20 mouse cellular contexts compared by ENCODE assay signal in the genomic region with DNA sequence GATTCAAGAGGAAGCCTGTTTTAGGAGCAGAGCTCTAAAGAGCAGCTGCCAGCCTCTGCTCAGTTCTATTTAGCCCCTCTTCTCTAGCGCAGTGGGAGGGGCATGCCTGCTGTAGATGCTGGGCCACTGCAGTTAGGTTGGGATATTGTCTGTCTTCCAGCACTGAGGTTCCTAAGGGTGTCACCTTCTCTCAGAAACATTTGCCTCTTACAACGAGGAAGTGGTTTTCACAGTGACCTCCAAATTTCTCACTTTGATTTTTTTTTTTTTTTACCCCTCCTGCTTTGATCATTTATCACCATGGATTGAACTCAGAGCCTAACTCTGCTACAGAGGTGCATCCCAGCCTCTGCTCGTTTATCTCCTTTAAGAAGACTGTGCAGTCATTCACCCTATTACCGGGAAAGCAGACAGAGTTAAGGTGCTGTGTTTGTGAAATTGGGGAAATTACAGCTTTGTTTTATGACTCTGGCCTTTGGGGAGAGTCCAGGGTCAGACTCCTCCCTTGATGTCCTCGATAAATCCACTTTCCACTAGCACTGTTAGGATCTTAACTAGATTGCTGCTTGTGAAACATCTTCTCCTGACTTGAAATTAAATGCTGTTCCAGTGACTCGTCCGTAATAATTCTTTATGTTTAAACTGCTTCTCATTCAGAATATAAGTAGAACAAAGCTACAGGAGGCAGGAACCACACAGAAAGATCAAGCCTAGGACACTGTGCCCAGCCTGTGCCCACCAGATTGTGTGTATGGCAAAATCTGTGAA.
DNase-seq lines count a peak whose midpoint lies in the region; ATAC-seq and TF ChIP-seq lines count a peak whose summit lies in the region.
"Had no signal": no experiment of that assay in that cellular context is flagged by ENCODE, and none has a peak within 500 bp of the region (broad histone marks: within the 10 kb centered on the region; RNA-seq: fewer than 3 reads in every experiment).

No protein-coding gene starts in this region.

- H3K27me3 ChIP-seq in liver, adult 2 months (ENCODE audit: control insufficient read depth, insufficient read depth, low read length): no peaks in the 10 kb centered on the region
- no peaks in the 10 kb centered on the region for H3K27me3 ChIP-seq in liver, embryonic 12.5 days (replicated peaks)
- H3K27me3 ChIP-seq in CH12.LX (replicated peaks): no peaks in the 10 kb centered on the region
- no peaks in the 10 kb centered on the region for H3K27me3 ChIP-seq in forebrain, embryonic 16.5 days (replicated peaks; ENCODE audit: control insufficient read depth, insufficient read depth, low read length)
- H3K27me3 ChIP-seq: heart, embryonic 15.5 days; hindbrain, embryonic 15.5 days; liver, embryonic 13.5 days; lung, embryonic 15.5 days; midbrain, embryonic 12.5 days; stomach, embryonic 15.5 days had no signal

- H3K27ac ChIP-seq in liver, adult 2 months (replicated peaks; ENCODE audit: insufficient read depth, low read depth, low read length): no peak overlapping the region
- H3K27ac ChIP-seq in liver, embryonic 12.5 days: no peak overlapping the region
- H3K27ac ChIP-seq in CH12.LX (ENCODE audit: insufficient read depth, low read depth): no peak overlapping the region
- H3K27ac ChIP-seq in gastrocnemius, adult 2 months: no peak overlapping the region
- no peak overlapping the region for H3K27ac ChIP-seq in forebrain, embryonic 16.5 days (ENCODE audit: low read length)
- H3K27ac ChIP-seq: heart, adult 2 months; heart, embryonic 15.5 days; hindbrain, embryonic 15.5 days; liver, embryonic 13.5 days; lung, embryonic 15.5 days; macrophage; midbrain, embryonic 12.5 days; stomach, embryonic 15.5 days had no signal

- TF ChIP-seq EP300 in CH12.LX (IDR thresholded peaks at IDR 0.05; ENCODE audit: low read length): no peak

- ATAC-seq in liver, embryonic 12.5 days: no peak
- ATAC-seq in forebrain, embryonic 16.5 days: no peak

- H3K4me1 ChIP-seq in liver, adult 2 months (ENCODE audit: control insufficient read depth, insufficient read depth, low read length): peaks cover 5% of the 10 kb centered on the region; the same call in 1 of the 2 replicates
- H3K4me1 ChIP-seq in liver, embryonic 12.5 days: peaks cover 11% of the 10 kb centered on the region; the same call in 1 of the 2 replicates
- peaks cover 22 to 48% of the 10 kb centered on the region in 2 experiments for H3K4me1 ChIP-seq in CH12.LX (ENCODE audit: control insufficient read depth in 1 of 2, insufficient read depth in 2 of 2)
- H3K4me1 ChIP-seq in forebrain, embryonic 16.5 days (replicated peaks; ENCODE audit: control insufficient read depth, insufficient read depth, low read length): peaks cover 13% of the 10 kb centered on the region
- H3K4me1 ChIP-seq: liver, embryonic 13.5 days; midbrain, embryonic 12.5 days had no signal

- H3K4me3 ChIP-seq in liver, adult 2 months (ENCODE audit: insufficient read depth, low read depth, low read length): no peak overlapping the region
- H3K4me3 ChIP-seq in liver, embryonic 12.5 days: no peak overlapping the region
- no peak overlapping the region for H3K4me3 ChIP-seq in CH12.LX (replicated peaks in 1 of 3; ENCODE audit: low read depth in 2 of 3, low read length in 2 of 3, poor library complexity in 1 of 3)
- no peak overlapping the region for H3K4me3 ChIP-seq in gastrocnemius, adult 2 months
- no peak overlapping the region for H3K4me3 ChIP-seq in forebrain, embryonic 16.5 days (replicated peaks; ENCODE audit: low read length)
- H3K4me3 ChIP-seq: heart, adult 2 months; heart, embryonic 15.5 days; hindbrain, embryonic 15.5 days; liver, embryonic 13.5 days; lung, embryonic 15.5 days; midbrain, embryonic 12.5 days; stomach, embryonic 15.5 days had no signal

- intact Hi-C loops in gastrocnemius, adult 2 months (cut with DNase I): loop anchor here (5.0 kb wide), 1 partner anchor 57 kb away; no protein-coding TSS in a partner anchor

- H3K79me2 ChIP-seq in liver, adult 2 months (ENCODE audit: control insufficient read depth, insufficient read depth, low read length): peaks cover 27% of the 10 kb centered on the region
- H3K79me2 ChIP-seq in CH12.LX (replicated peaks; ENCODE audit: control insufficient read depth, extremely low read depth, insufficient read depth, poor library complexity, severe bottlenecking): no peaks in the 10 kb centered on the region

- no peak for TF ChIP-seq POLR2A in liver, adult 2 months (IDR thresholded peaks at IDR 0.05; ENCODE audit: extremely low read depth, insufficient read depth, low read length)
- TF ChIP-seq POLR2A in CH12.LX (IDR thresholded peaks at IDR 0.05; ENCODE audit: low read depth, low read length): no peak

- no peak for TF ChIP-seq CTCF in liver, adult 2 months (IDR thresholded peaks at IDR 0.05; ENCODE audit: low read depth, low read length)
- no peak for TF ChIP-seq CTCF in CH12.LX (conservative IDR thresholded peaks at IDR 0.05 in 1 of 2, IDR thresholded peaks at IDR 0.05 in 1 of 2; ENCODE audit: low read depth in 2 of 2, low read length in 2 of 2)
- no peak for TF ChIP-seq CTCF in gastrocnemius, adult 2 months (IDR thresholded peaks at IDR 0.05)

- TF ChIP-seq RAD21 in CH12.LX (IDR thresholded peaks at IDR 0.05; ENCODE audit: low read depth, low read length): no peak

- no peaks in the 10 kb centered on the region for H3K36me3 ChIP-seq in liver, adult 2 months (ENCODE audit: control insufficient read depth, insufficient read depth, low read length)
- H3K36me3 ChIP-seq in liver, embryonic 12.5 days: no peaks in the 10 kb centered on the region
- H3K36me3 ChIP-seq in CH12.LX (replicated peaks in 1 of 2; ENCODE audit: control insufficient read depth in 1 of 2, insufficient read depth in 1 of 2, low read length in 1 of 2): no peaks in the 10 kb centered on the region
- no peaks in the 10 kb centered on the region for H3K36me3 ChIP-seq in forebrain, embryonic 16.5 days (ENCODE audit: control insufficient read depth, insufficient read depth)
- H3K36me3 ChIP-seq: heart, embryonic 15.5 days; hindbrain, embryonic 15.5 days; liver, embryonic 13.5 days; lung, embryonic 15.5 days; midbrain, embryonic 12.5 days; stomach, embryonic 15.5 days had no signal

- WGBS in liver, adult 2 months: 48% methylated on average over 7 of the region's 7 CpGs
- WGBS in liver, embryonic 12.5 days (ENCODE audit: insufficient replicate concordance): 47% methylated on average over 7 of the region's 7 CpGs
- 79% methylated on average over 7 of the region's 7 CpGs for WGBS in forebrain, embryonic 16.5 days

- DNase-seq in liver, adult 2 months (ENCODE audit: extremely low read depth, low read depth, low spot score): peak; percentile 65
- DNase-seq in CH12.LX (ENCODE audit: extremely low read depth): no peak
- peak; percentile 33 for DNase-seq in induced T-regulatory cell, adult 2 months (ENCODE audit: low read depth)
- peak; percentile 8 to 30 for DNase-seq in thymus, postnatal 36 days
- DNase-seq in gastrocnemius, adult 2 months: no peak
- DNase-seq: cerebellum, adult 2 months; gastrocnemius, postnatal 10 days; heart, adult 2 months; heart, postnatal 4 days; kidney, adult 18-20 months; kidney, postnatal 14 days; liver, embryonic 13.5 days had no signal

- H3K9me3 ChIP-seq in liver, embryonic 12.5 days (replicated peaks): no peaks in the 10 kb centered on the region
- H3K9me3 ChIP-seq in CH12.LX (replicated peaks; ENCODE audit: low read length): no peaks in the 10 kb centered on the region
- no peaks in the 10 kb centered on the region for H3K9me3 ChIP-seq in forebrain, embryonic 16.5 days (ENCODE audit: control insufficient read depth, low read length)
- H3K9me3 ChIP-seq: heart, embryonic 15.5 days; hindbrain, embryonic 15.5 days; liver, embryonic 13.5 days; lung, embryonic 15.5 days; midbrain, embryonic 12.5 days; stomach, embryonic 15.5 days had no signal

- dilution Hi-C loops in CH12.LX (cut with MboI; ENCODE audit: extremely low pct_ligation_motif_present, extremely low pct_unique_long_range_greater_than_20kb, low sequenced_read_pairs): no loop called here

- H3K4me2 ChIP-seq in liver, embryonic 12.5 days: no peak overlapping the region
- H3K4me2 ChIP-seq in CH12.LX (ENCODE audit: insufficient read depth, low read depth, poor library complexity, severe bottlenecking): no peak overlapping the region
- no peak overlapping the region for H3K4me2 ChIP-seq in forebrain, embryonic 16.5 days (ENCODE audit: low read length)
- H3K4me2 ChIP-seq: heart, embryonic 15.5 days; hindbrain, embryonic 15.5 days; liver, embryonic 13.5 days; lung, embryonic 15.5 days; midbrain, embryonic 12.5 days; stomach, embryonic 15.5 days had no signal

- no peak overlapping the region for H3K9ac ChIP-seq in liver, adult 2 months (ENCODE audit: low read depth, low read length)
- no peak overlapping the region for H3K9ac ChIP-seq in liver, embryonic 12.5 days
- no peak overlapping the region for H3K9ac ChIP-seq in CH12.LX (ENCODE audit: insufficient read depth, low read depth)
- no peak overlapping the region for H3K9ac ChIP-seq in forebrain, embryonic 16.5 days (replicated peaks; ENCODE audit: low read depth, low read length)
- H3K9ac ChIP-seq: heart, embryonic 15.5 days; hindbrain, embryonic 15.5 days; liver, embryonic 13.5 days; lung, embryonic 15.5 days; midbrain, embryonic 12.5 days; stomach, embryonic 15.5 days had no signal

- in situ Hi-C loops in CH12.LX (cut with MboI; ENCODE audit: low pct_ligation_motif_present, low pct_unique_long_range_greater_than_20kb, low sequenced_read_pairs): no loop called here

TF ChIP-seq in CH12.LX, 34 proteins besides CTCF, POLR2A, EP300 and RAD21:
- TF ChIP-seq MEF2A (IDR thresholded peaks at IDR 0.05; ENCODE audit: borderline replicate concordance, low read depth, low read length) (no peak), ZMIZ1 (IDR thresholded peaks at IDR 0.05; ENCODE audit: low read depth, low read length) (no peak), ZNF384 (IDR thresholded peaks at IDR 0.05; ENCODE audit: low read depth, low read length) (peak; percentile 63)

Comparison
In these comparisons a context has a peak if more than half of its experiments do, and no peak if none do; other contexts are left out.
1. DNase-seq: peak in liver, adult 2 months (single experiment), induced T-regulatory cell, adult 2 months (single experiment) and thymus, postnatal 36 days (2 of 2); none in CH12.LX (single experiment) and gastrocnemius, adult 2 months (single experiment).